Mouse (Mus musculus) kidney, embryonic 14.5 days (tissue): Measurements from ENCODE around the gene Tmem198. TPM values are rescaled to one million over a fixed set of nuclear protein-coding genes. Genes with fewer than 3 reads are reported as not detected.

Experiments used
- ATAC-seq: fragments of 200-750 bp; cut with Nextera tagmentation; 2 replicates; pipeline ENCODE4 v1.8.0; 2017; ENCODE audit warnings: moderate number of reproducible peaks, mild to moderate bottlenecking, moderate TSS enrichment, moderate library complexity; ENCODE audit not compliant: low FRiP score, low TSS enrichment
- H3K27ac ChIP-seq: fragments of 300-500 bp; sonication (generic); 2 replicates; pipeline ENCODE4 v1.5.1; 2014; ENCODE audit warnings: low read depth, mild to moderate bottlenecking, low read length, moderate library complexity, mixed read lengths
- H3K27me3 ChIP-seq: fragments of 300-500 bp; sonication (generic); 2 replicates; pipeline ENCODE4 v1.6.1; 2014; ENCODE audit warnings: mild to moderate bottlenecking, low read length; ENCODE audit not compliant: control insufficient read depth, insufficient read depth
- H3K36me3 ChIP-seq: fragments of 300-500 bp; sonication (generic); 2 replicates; pipeline ENCODE4 v1.6.1; 2014; ENCODE audit warnings: low read length, mixed read lengths; ENCODE audit not compliant: control insufficient read depth, insufficient read depth
- H3K4me1 ChIP-seq: fragments of 300-500 bp; sonication (generic); 2 replicates; pipeline ENCODE4 v1.6.1; 2014; ENCODE audit warnings: low read length, mixed read lengths; ENCODE audit not compliant: control insufficient read depth, insufficient read depth
- H3K4me2 ChIP-seq: fragments of 300-500 bp; sonication (generic); replicated peaks from 2 replicates; pipeline ENCODE4 v1.6.1; 2014; ENCODE audit warnings: low read depth, mild to moderate bottlenecking, low read length
- H3K4me3 ChIP-seq: fragments of 300-500 bp; sonication (generic); 2 replicates; pipeline ENCODE4 v1.5.1; 2014; ENCODE audit warnings: mild to moderate bottlenecking, low read length
- H3K9ac ChIP-seq: fragments of 300-500 bp; sonication (generic); 2 replicates; pipeline ENCODE4 v1.6.1; 2014; ENCODE audit warnings: low read depth, mild to moderate bottlenecking, low read length, moderate library complexity
- H3K9me3 ChIP-seq: fragments of 300-500 bp; sonication (generic); 2 replicates; pipeline ENCODE4 v1.6.1; 2016; ENCODE audit warnings: low read length; ENCODE audit not compliant: control insufficient read depth
- WGBS: fragments of 180-500 bp; shearing (Covaris S2); extraction: QIAGEN DNeasy Blood & Tissue Kit; methylation state at CpG from one replicate; pipeline ENCODE4 v1.1.7; 2014; 5-methylcytosine and 5-hydroxymethylcytosine counted together
- polyA plus RNA-seq: library from polyadenylated mRNA; unstranded; fragments of >200 nt; fragmentation: Nextera tagmentation; extraction: Ambion mirVana; gene quantifications from 2 replicates; pipeline ENCODE4 v1.2.1, GENCODE M21; 2014

Tmem198 gene
- polyA plus RNA-seq, 1 experiment from 2014 or later: 0.62 TPM

- WGBS: 59% methylated on average over 24 of the region's 24 CpGs
- no peak overlapping the region for H3K4me3 ChIP-seq
- ATAC-seq: no peak
- peaks cover 44% of the 10 kb centered on the region for H3K36me3 ChIP-seq
- no peak overlapping the region for H3K9ac ChIP-seq
- no peak overlapping the region for H3K4me2 ChIP-seq
- H3K9me3 ChIP-seq: no peaks in the 10 kb centered on the region
- H3K27ac ChIP-seq: no peak overlapping the region
- peaks cover 12% of the 10 kb centered on the region for H3K27me3 ChIP-seq
- H3K4me1 ChIP-seq: peaks cover 4% of the 10 kb centered on the region; the same call in 1 of the 2 replicates
Observed at GRCm38 (mm10) chr1:75492579-75493170, 13.3 kb downstream of the Tmem198 start.

GRCm38 (mm10) chr1:75494878-75495548 lies 15.7 kb downstream of the Tmem198 start:
- Histone ChIP-seq H3K36me3 (peaks cover 61% of the 10 kb centered on the region), H3K4me3 (no peak overlapping the region), H3K4me1 (no peaks in the 10 kb centered on the region), H3K27ac (no peak overlapping the region), H3K27me3 (no peaks in the 10 kb centered on the region; the same call in 1 of the 2 replicates), H3K9ac (no peak overlapping the region), H3K9me3 (no peaks in the 10 kb centered on the region), H3K4me2 (no peak overlapping the region)
- WGBS: 24% methylated on average over 12 of the region's 12 CpGs
- ATAC-seq: peak; percentile 46; the same call in 1 of the 2 replicates

GRCm38 (mm10) chr1:75498897-75499296 lies 19.6 kb downstream of the Tmem198 start:
- no peak overlapping the region for H3K9ac ChIP-seq
- no peak overlapping the region for H3K27ac ChIP-seq
- peaks cover 80% of the 10 kb centered on the region for H3K36me3 ChIP-seq
- no peaks in the 10 kb centered on the region for H3K9me3 ChIP-seq
- no peak overlapping the region for H3K4me3 ChIP-seq
- H3K4me2 ChIP-seq: no peak overlapping the region
- WGBS: 82% methylated on average over 4 of the region's 4 CpGs
- no peak for ATAC-seq
- peaks cover 7% of the 10 kb centered on the region for H3K4me1 ChIP-seq
- H3K27me3 ChIP-seq: no peaks in the 10 kb centered on the region

GRCm38 (mm10) chr1:75499441-75499840 lies 20.1 kb downstream of the Tmem198 start:
- H3K9ac ChIP-seq: no peak overlapping the region
- H3K4me2 ChIP-seq: no peak overlapping the region
- H3K27ac ChIP-seq: no peak overlapping the region
- no peaks in the 10 kb centered on the region for H3K27me3 ChIP-seq
- ATAC-seq: no peak
- no peak overlapping the region for H3K4me3 ChIP-seq
- H3K9me3 ChIP-seq: no peaks in the 10 kb centered on the region
- 86% methylated on average over 7 of the region's 7 CpGs for WGBS
- peaks cover 12% of the 10 kb centered on the region for H3K4me1 ChIP-seq
- H3K36me3 ChIP-seq: peaks cover 80% of the 10 kb centered on the region

- no peak for ATAC-seq
- Histone ChIP-seq H3K36me3 (peaks cover 67% of the 10 kb centered on the region), H3K4me3 (no peak overlapping the region)
Observed at GRCm38 (mm10) chr1:75501905-75502304, 22.6 kb downstream of the Tmem198 start.

GRCm38 (mm10) chr1:75502945-75503650 lies 23.8 kb downstream of the Tmem198 start:
- peaks cover 30% of the 10 kb centered on the region for H3K4me1 ChIP-seq
- 88% methylated on average over 23 of the region's 25 CpGs for WGBS
- no peak overlapping the region for H3K27ac ChIP-seq
- H3K27me3 ChIP-seq: no peaks in the 10 kb centered on the region
- H3K9me3 ChIP-seq: no peaks in the 10 kb centered on the region
- no peak overlapping the region for H3K4me3 ChIP-seq
- no peak overlapping the region; the same call in 1 of the 2 replicates for H3K4me2 ChIP-seq
- H3K9ac ChIP-seq: no peak overlapping the region
- ATAC-seq: no peak
- H3K36me3 ChIP-seq: peaks cover 55% of the 10 kb centered on the region

More at GRCm38 (mm10) chr1:75501905-75502304, 22.6 kb downstream of the Tmem198 start:
- no peaks in the 10 kb centered on the region for H3K9me3 ChIP-seq
- H3K27ac ChIP-seq: no peak overlapping the region
- H3K27me3 ChIP-seq: no peaks in the 10 kb centered on the region
- H3K9ac ChIP-seq: no peak overlapping the region
- 94% methylated on average over 9 of the region's 9 CpGs for WGBS
- H3K4me2 ChIP-seq: no peak overlapping the region
- H3K4me1 ChIP-seq: peaks cover 23% of the 10 kb centered on the region

- H3K4me3 ChIP-seq: no peak overlapping the region; the same call in 1 of the 2 replicates
- H3K9ac ChIP-seq: no peak overlapping the region
- H3K27ac ChIP-seq: no peak overlapping the region
- peak overlapping the region; percentile 75; the same call in 1 of the 2 replicates for H3K4me2 ChIP-seq
- ATAC-seq: no peak
- H3K4me1 ChIP-seq: peaks cover 30% of the 10 kb centered on the region
- H3K9me3 ChIP-seq: no peaks in the 10 kb centered on the region
- H3K27me3 ChIP-seq: no peaks in the 10 kb centered on the region
- WGBS: 69% methylated on average over 23 of the region's 23 CpGs
- H3K36me3 ChIP-seq: peaks cover 50% of the 10 kb centered on the region
Observed at GRCm38 (mm10) chr1:75503651-75503980, 24.3 kb downstream of the Tmem198 start.

GRCm38 (mm10) chr1:75504256-75505045 lies 25.1 kb downstream of the Tmem198 start:
- no peak overlapping the region for H3K27ac ChIP-seq
- 55% methylated on average over 9 of the region's 9 CpGs for WGBS
- no peaks in the 10 kb centered on the region for H3K27me3 ChIP-seq
- H3K4me1 ChIP-seq: peaks cover 32% of the 10 kb centered on the region
- no peak for ATAC-seq
- peak overlapping the region; percentile 99 for H3K9ac ChIP-seq
- H3K9me3 ChIP-seq: no peaks in the 10 kb centered on the region
- peaks cover 42% of the 10 kb centered on the region for H3K36me3 ChIP-seq
- peak overlapping the region; percentile 91 for H3K4me3 ChIP-seq
- H3K4me2 ChIP-seq: peak overlapping the region; percentile 75
